Mouse (Mus musculus): Measurements from ENCODE around the gene Pgbd5.

DNA sequence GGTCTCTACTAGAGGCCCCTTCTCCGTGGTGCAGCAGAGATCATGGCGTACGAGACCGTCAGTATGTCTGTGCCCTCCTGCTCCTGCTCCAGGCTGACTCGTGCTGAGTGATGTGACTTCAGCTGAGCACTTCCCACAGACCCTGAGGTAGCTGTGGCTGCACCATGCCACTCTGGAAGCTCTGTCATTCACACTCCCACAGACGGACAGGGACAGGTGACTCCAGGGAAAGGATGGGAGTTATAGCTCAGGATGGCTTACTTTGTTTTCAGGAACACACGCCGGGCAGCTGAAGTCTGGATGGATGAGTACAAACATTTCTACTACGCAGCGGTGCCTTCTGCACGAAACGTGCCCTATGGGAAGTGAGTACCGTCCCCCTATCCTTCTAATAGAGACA is 103.2 kb downstream of the Pgbd5 start:
- no peak for TF ChIP-seq CTCF (IDR thresholded peaks at IDR 0.05; ENCODE audit: extremely low read depth, insufficient read depth, insufficient read length, insufficient replicate concordance)
- TF ChIP-seq POLR2A (IDR thresholded peaks at IDR 0.05; ENCODE audit: low read depth, low read length), result no peak

Data from spleen, adult 2 months (tissue).